Mouse (Mus musculus) left cerebral cortex, adult 8-10 months (tissue): Measurements from ENCODE around the gene Ankrd44. TPM values are rescaled to one million over a fixed set of nuclear protein-coding genes. Genes with fewer than 3 reads are reported as not detected.

Experiments
- DNase-seq, 2 experiments: peaks; one replicate each; pipeline ENCODE4 v3.0.0; 2022; ENCODE audit warnings: low spot score in 2 of 2
- total RNA-seq, 4 experiments: library from RNA; stranded (reverse); gene quantifications; 2 replicates each; pipeline ENCODE4 v1.2.4; 2022

Gene Ankrd44
- total RNA-seq, 4 experiments from 2014 or later = 19.2 to 26.4 (median 23.9) TPM

GRCm38 (mm10) chr1:54853311-54854000 is 72.7 kb downstream of the Ankrd44 start:
- DNase-seq = no peak

GRCm38 (mm10) chr1:54851610-54852009 is 74.6 kb downstream of the Ankrd44 start:
- no peak for DNase-seq

GRCm38 (mm10) chr1:54850077-54850476 is 76.1 kb downstream of the Ankrd44 start:
- no peak for DNase-seq

GRCm38 (mm10) chr1:54847238-54847637 is 78.9 kb downstream of the Ankrd44 start:
- DNase-seq = no peak

GRCm38 (mm10) chr1:54846346-54847000 is 79.7 kb downstream of the Ankrd44 start:
- no peak for DNase-seq

- no peak for DNase-seq
Measured at GRCm38 (mm10) chr1:54844361-54844760, 81.8 kb downstream of the Ankrd44 start.

- DNase-seq = no peak
Measured at GRCm38 (mm10) chr1:54842765-54843461, 83.3 kb downstream of the Ankrd44 start.

- no peak for DNase-seq
Measured at GRCm38 (mm10) chr1:54841788-54842187, 84.4 kb downstream of the Ankrd44 start.

- DNase-seq = no peak
Measured at GRCm38 (mm10) chr1:54840040-54840439, 86.1 kb downstream of the Ankrd44 start.

GRCm38 (mm10) chr1:54838486-54838805 is 87.7 kb downstream of the Ankrd44 start:
- no peak for DNase-seq

GRCm38 (mm10) chr1:54837721-54838485 is 88.3 kb downstream of the Ankrd44 start:
- DNase-seq = no peak

- no peak for DNase-seq
Measured at GRCm38 (mm10) chr1:54835661-54836205, 90.5 kb downstream of the Ankrd44 start.

GRCm38 (mm10) chr1:54833221-54833620 is 93.0 kb downstream of the Ankrd44 start:
- DNase-seq = no peak

- no peak for DNase-seq
Measured at GRCm38 (mm10) chr1:54832765-54833164, 93.4 kb downstream of the Ankrd44 start.

- no peak for DNase-seq
Measured at GRCm38 (mm10) chr1:54830223-54830622, 96.0 kb downstream of the Ankrd44 start.

GRCm38 (mm10) chr1:54829681-54830213 is 96.4 kb downstream of the Ankrd44 start:
- no peak for DNase-seq

GRCm38 (mm10) chr1:54827827-54828226 is 98.4 kb downstream of the Ankrd44 start:
- DNase-seq = no peak

- DNase-seq = no peak
Measured at GRCm38 (mm10) chr1:54827351-54827750, 98.8 kb downstream of the Ankrd44 start.

- DNase-seq = no peak
Measured at GRCm38 (mm10) chr1:54826426-54826986, 99.7 kb downstream of the Ankrd44 start.

- DNase-seq = no peak
Measured at GRCm38 (mm10) chr1:54825718-54826425, 100.3 kb downstream of the Ankrd44 start.
